Mouse (Mus musculus): Measurements from ENCODE around the gene Ebpl. TPM values are rescaled to one million over a fixed set of nuclear protein-coding genes. Genes with fewer than 3 reads are reported as not detected.
A peak's percentile ranks its signal among the peaks of the same experiment; 100 is the strongest.

The Ebpl gene
- polyA plus RNA-seq, 1 experiment: 2.1 TPM

- H3K27ac ChIP-seq (ENCODE audit: insufficient read depth, low read depth, low read length): no peak overlapping the region
- WGBS: 51% methylated on average over 16 of the region's 16 CpGs
- H3K27me3 ChIP-seq (ENCODE audit: control insufficient read depth, insufficient read depth, low read length): no peaks in the 10 kb centered on the region
- H3K4me3 ChIP-seq (ENCODE audit: low read depth, low read length): no peak overlapping the region
- no peak for TF ChIP-seq POLR2A (IDR thresholded peaks at IDR 0.05; ENCODE audit: low read depth, low read length)
- peak; percentile 69; the same call in 1 of the 2 replicates for TF ChIP-seq CTCF (IDR thresholded peaks at IDR 0.05; ENCODE audit: extremely low read depth, insufficient read length, insufficient replicate concordance, low read depth, low read length)
- H3K4me1 ChIP-seq (ENCODE audit: control insufficient read depth, insufficient read depth, insufficient read length, low read length): no peaks in the 10 kb centered on the region
- no peaks in the 10 kb centered on the region for H3K36me3 ChIP-seq (ENCODE audit: control insufficient read depth, insufficient read depth, low read length)
Observed at GRCm38 (mm10) chr14:61293884-61294737, 66.1 kb downstream of the Ebpl start.

GRCm38 (mm10) chr14:61290664-61291063, 69.6 kb downstream of the Ebpl start:
- no peaks in the 10 kb centered on the region for H3K4me1 ChIP-seq (ENCODE audit: control insufficient read depth, insufficient read depth, insufficient read length, low read length)
- H3K36me3 ChIP-seq (ENCODE audit: control insufficient read depth, insufficient read depth, low read length): no peaks in the 10 kb centered on the region
- H3K27me3 ChIP-seq (ENCODE audit: control insufficient read depth, insufficient read depth, low read length): no peaks in the 10 kb centered on the region
- TF ChIP-seq POLR2A (IDR thresholded peaks at IDR 0.05; ENCODE audit: low read depth, low read length) (no peak), CTCF (IDR thresholded peaks at IDR 0.05; ENCODE audit: extremely low read depth, insufficient read length, insufficient replicate concordance, low read depth, low read length) (no peak)
- H3K27ac ChIP-seq (ENCODE audit: insufficient read depth, low read depth, low read length): no peak overlapping the region
- H3K4me3 ChIP-seq (ENCODE audit: low read depth, low read length): no peak overlapping the region
- WGBS: 19% methylated on average over 3 of the region's 3 CpGs

GRCm38 (mm10) chr14:61288606-61289286, 71.5 kb downstream of the Ebpl start:
- H3K36me3 ChIP-seq (ENCODE audit: control insufficient read depth, insufficient read depth, low read length): no peaks in the 10 kb centered on the region
- H3K27ac ChIP-seq (ENCODE audit: insufficient read depth, low read depth, low read length): no peak overlapping the region
- TF ChIP-seq POLR2A (IDR thresholded peaks at IDR 0.05; ENCODE audit: low read depth, low read length): no peak
- TF ChIP-seq CTCF (IDR thresholded peaks at IDR 0.05; ENCODE audit: extremely low read depth, insufficient read length, insufficient replicate concordance, low read depth, low read length): no peak
- H3K4me3 ChIP-seq (ENCODE audit: low read depth, low read length): peak overlapping the region; percentile 36
- no peaks in the 10 kb centered on the region for H3K27me3 ChIP-seq (ENCODE audit: control insufficient read depth, insufficient read depth, low read length)
- WGBS: 39% methylated on average over 19 of the region's 19 CpGs
- H3K4me1 ChIP-seq (ENCODE audit: control insufficient read depth, insufficient read depth, insufficient read length, low read length): peaks cover 2% of the 10 kb centered on the region; the same call in 1 of the 2 replicates

Other genes with a start within 250 kb of the Ebpl start
- gene Sacs, start 222.0 kb downstream of the Ebpl start, polyA plus RNA-seq (2012; rRNA removed): 0.08 and 0.16 TPM in 2 replicates
- not detected in 2 replicates for gene Sgcg, start 101.9 kb downstream of the Ebpl start, polyA plus RNA-seq (2012; rRNA removed)
- 1.4 and 2.4 TPM in 2 replicates for gene Arl11, start 50.7 kb downstream of the Ebpl start, polyA plus RNA-seq (2012; rRNA removed)
- 0.79 and 1.4 TPM in 2 replicates for gene Kpna3, start 79.4 kb upstream of the Ebpl start, polyA plus RNA-seq (2012; rRNA removed)
- 15.0 and 31.8 TPM in 2 replicates for gene Spryd7, start 196.4 kb upstream of the Ebpl start, polyA plus RNA-seq (2012; rRNA removed)
- 0.23 and 0.37 TPM in 2 replicates for gene Trim13, start 237.8 kb upstream of the Ebpl start, polyA plus RNA-seq (2012; rRNA removed)
- gene Kcnrg, start 247.0 kb upstream of the Ebpl start, polyA plus RNA-seq (2012; rRNA removed): not detected in 2 replicates